Mouse (Mus musculus): ENCODE measurements around the gene Cdc20.

Cdc20 gene
- long read RNA-seq, experiment 1, partial matches to known transcripts: 0 of 4 reads
- long read RNA-seq, experiment 1, other reads (novel, unspliced or antisense): 0 of 4 reads
- long read RNA-seq, experiment 2, transcript Cdc20-201 (10 exons, 1,793 nt): major isoform, 7 of 7 reads
- long read RNA-seq, experiment 2, partial matches to known transcripts: 0 of 7 reads
- long read RNA-seq, experiment 2, other reads (novel, unspliced or antisense): 0 of 7 reads

DNA sequence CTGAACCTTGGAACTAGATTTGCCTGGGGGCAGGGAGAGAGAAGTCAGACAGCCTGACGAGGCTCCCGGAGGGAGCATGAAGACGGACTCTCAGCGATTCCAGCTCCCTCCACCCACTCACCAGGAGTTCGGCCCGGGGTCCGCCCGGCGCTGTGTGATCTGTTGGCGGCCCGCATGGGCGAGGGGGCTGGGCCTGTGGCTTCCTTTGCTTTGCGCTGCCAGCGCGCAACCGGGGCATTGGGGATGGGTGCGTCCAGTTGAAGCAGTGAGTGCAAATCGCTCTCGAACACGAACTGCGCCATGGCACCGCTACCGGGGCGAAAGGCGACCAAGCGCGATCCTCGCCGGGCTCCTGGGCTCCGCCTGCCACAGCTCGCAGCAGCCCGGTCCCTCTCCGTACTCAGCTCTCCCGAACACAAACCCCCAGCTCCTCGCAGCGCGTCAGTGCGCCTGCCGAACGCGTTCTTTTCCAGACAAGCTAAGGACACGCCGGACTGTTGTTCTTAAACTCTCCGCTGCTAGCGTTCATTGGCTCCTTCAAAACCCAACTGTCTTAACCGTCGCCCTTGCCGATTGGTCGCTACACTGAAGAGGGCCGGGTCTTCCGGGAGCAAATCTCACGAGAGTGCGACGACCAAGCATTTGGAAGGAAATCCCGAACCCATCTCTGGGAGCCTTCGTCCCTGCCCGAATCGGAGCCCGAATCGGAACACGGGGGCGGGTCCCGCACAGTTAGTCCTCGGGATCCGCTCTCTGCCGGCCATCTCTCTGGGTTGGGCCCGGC is at the start of gene Cdc20:
Gene Cdc20 (minus strand): TSS at position 533 of the 784 bp plus-strand sequence.
- intact Hi-C loops (cut with DNase I): no loop called here

DNA sequence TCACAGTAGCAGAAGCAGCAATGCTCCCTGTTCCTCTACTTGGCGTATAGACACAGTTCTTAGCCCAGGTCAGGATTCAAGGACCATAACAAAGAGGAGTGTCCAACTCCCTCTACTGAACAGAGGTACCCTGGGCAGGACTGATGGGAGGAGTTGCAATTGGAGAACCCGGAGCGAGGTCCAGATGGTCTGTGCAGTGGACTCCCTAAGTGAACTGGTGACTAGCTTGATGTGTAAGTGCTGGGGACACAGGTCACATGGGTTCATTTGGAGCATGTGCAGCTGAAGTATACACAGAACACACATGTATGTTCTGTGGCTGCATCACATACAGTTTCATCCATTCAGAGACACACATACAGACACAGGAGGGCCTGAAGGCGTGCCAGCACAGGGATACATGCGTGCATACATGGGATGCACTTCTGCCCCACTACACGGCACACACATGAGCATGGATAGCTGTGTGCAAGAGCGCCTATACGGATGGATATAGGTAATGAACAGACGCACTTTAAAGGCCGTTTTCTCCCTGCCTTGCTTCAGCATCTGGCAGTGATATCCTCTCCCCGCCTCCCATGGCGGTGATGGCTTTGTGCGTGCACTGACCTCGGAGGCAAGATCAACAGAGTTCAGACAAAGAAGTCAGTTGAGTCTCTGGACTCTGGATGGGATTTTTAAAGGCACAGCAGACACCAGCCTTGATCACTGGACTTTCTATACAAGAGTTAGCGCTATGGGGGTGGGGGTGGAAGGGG is 39.8 kb upstream of the Cdc20 start:
- intact Hi-C loops (cut with DNase I): no loop called here

DNA sequence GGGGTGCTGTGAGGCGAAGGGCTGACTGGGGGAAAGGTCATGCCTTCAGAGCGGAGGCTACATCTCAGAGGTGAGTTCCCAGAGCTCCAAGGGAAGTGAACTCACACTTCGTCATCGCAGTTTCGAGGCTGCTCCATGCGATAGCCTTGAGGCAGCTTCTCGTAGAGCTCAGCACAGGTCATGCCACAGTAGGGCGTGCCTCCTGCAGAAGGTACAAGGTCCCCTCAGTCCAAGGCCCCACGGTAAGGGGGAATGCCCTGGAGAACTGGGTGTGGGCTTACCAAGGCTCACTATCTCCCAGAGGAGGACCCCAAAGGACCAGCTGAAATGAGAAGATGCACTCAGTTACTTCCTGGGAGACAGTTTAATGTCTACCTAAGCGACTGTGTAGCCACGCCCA is 35.5 kb upstream of the Cdc20 start:
- intact Hi-C loops (cut with DNase I): no loop called here

DNA sequence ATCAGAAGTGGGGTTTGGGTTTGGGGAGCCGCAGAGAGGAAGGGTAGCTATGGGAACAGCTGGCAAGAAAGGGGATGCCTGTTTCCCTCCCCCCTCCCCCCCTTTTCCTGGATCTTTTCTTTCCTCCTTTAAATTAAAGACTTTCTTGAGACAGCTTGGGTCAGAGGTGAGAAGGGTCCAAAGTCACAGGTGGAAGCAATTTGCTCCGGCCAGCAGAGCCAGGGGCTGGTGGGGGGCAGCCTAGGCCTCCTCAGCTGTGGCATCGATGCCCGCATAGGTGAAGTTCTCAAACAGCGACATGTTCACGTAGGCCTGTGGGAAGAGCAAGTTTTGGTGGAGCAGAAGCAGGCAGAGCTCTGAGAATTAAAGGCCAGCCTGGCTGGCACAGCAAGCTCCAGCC is 34.1 kb upstream of the Cdc20 start:
- intact Hi-C loops (cut with DNase I): no loop called here

DNA sequence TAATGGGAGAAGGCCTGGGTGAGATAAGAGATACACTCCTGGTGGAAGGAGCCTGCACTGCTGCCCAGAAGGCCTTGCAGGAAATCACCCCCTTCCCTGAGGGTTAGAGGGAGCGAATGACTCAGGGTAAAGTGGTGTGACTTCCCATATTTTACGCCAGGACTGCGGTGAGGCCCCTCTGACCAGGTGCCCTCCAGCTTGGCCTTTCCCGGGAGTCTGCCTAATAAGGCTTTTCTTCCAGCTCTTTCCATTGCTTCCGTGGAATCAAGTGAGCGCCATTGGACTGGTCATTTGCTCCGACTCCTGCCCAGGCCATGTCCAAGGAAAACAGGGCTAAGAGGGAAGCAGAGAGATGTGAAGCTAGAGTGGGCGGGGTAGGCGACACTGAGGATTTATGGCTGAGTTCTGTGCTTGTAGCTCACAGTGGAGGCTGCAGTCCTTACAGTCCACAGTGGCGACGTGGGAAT is 28.6 kb upstream of the Cdc20 start:
- intact Hi-C loops (cut with DNase I): no loop called here

DNA sequence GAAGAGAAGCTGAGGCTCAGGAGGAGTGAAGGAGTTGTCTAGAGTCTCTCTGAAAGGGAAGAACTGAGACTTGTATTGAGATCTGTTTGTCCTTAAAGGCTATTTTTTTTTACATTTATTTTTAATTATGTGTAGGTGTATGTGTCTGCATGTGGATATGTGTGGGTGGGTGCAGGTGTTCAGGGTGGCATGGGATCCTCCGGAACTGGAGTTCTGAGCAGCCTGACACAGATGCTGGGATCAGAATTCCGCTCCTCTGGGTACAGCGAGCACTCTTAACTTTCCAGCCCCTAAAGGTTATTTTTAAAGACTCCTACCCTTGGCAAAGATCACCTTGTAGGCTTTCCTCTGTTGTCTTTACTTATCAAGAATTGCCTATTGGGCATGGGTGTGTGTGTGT is 27.8 kb upstream of the Cdc20 start:
- intact Hi-C loops (cut with DNase I): no loop called here

DNA sequence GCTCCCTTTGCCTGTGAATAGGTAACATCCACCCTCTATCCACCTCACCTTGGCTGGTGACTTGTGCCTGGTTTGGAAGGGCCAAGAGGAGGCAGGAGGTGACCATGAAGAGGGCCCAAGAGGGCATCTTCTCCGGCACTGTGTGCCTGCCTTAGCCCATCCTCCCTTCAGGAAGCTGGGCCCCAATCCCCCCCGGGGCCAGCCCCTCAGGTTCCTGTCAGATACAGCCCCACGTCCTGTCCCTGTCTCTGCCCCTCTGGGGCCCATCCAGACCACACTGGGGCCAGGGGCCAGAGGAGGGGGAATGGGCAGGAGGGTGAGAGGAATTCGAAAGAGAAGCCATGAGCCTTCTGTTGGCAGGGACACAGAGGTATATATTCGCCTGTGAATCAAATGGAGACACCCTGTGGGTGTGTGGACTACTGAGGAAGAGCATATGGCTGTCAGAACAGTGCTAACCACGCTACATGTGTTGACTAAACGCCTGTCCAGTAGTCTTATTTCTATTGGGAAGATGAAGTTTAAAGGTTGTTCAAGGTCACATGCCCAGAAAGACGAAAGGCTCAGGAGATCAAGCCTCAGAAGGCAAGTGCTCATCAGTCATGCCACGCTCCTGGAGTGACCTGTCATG is 20.3 kb upstream of the Cdc20 start, which contains the start of gene Mpl:
Gene Mpl (minus strand): TSS at position 169 of the 631 bp plus-strand sequence.
- intact Hi-C loops (cut with DNase I): no loop called here

DNA sequence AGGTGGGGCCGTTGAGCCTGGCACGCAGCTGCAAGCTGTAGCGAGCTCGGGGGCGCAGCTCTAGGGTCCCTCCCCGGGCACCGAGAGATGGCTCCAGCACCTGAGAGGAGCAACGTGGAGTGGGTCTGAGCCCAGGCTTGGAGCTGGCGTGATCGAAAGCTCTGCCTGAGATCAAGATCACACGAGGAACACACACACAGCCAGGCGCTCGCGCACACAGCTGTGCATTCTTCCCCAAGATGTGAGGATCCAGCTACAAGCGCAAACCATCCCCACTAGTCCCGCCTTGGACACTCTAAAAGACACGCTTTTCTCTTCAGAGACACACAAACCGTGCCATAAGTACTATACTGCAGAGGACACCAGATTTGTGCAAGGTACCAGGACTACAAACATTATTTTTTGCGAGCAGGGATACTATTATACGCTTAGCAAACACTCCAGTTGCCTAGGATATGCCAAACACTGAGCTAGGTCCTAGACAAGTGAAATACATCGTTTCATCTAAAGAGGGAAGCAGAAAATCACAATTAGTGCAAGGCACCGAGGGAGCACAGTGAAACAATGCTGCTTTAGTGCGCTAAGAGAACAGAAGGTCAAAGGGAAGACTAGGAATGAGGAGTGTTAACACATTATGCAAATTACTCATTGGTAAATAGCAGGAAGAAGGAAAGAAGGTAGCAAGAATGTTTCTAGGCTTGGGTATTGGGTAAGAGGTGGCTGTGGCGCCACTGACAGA is 9.4 kb upstream of the Cdc20 start:
- intact Hi-C loops (cut with DNase I): loop anchor here (5.0 kb wide), 1 partner anchor 121 kb away; no protein-coding TSS in a partner anchor

DNA sequence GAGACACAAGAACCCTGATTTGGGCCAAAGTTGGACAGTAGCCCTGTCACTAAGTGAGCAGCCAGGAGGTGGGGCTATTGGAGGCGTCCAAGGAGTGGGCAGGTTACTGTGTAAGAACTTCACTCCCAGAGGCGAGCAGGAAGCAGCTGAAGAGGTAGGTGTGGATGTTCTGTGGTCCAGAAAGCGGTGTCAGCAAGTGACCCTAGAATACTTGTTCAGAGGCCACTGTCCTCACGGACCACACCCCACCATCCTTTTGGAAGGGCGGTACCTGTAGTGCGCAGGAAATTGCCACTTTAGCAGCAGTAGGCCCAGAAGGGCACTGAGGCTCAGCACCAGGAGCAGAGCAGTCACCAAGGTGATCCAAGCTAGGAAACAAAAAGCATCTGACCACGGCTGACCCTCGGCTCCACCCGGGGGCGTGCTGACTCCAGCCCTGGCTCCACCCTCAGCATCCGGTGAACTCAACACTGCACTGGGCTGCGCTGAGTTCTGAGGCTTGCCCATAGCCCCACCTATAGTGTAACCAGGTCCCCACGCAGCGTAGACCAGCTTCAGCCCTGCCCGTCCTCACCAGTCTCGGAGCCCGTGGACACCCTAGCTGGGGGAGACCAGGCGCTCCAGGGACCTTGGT is 8.7 kb upstream of the Cdc20 start:
- intact Hi-C loops (cut with DNase I): loop anchor here (5.0 kb wide), 1 partner anchor 121 kb away; no protein-coding TSS in a partner anchor

DNA sequence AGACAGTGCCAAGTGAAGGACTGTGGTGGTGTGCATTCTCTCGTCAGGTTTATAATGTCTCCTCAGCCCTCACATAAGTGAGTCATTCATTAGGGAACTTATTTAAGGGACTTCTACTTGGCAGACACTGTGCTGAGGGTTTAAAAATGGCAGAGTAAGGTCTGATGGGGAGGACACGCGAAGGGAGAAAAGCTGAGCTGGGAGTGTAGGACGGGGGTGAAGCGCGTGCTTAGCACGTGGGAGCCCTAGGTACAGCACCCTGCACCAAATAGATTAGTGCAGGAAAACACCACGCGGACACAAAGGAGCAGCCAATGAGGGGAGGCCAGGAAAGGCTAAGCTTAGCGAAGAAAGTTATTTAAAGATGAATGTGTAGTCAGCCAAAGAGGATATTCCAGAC is 7.9 kb upstream of the Cdc20 start:
- intact Hi-C loops (cut with DNase I): loop anchor here (5.0 kb wide), 1 partner anchor 122 kb away; no protein-coding TSS in a partner anchor

DNA sequence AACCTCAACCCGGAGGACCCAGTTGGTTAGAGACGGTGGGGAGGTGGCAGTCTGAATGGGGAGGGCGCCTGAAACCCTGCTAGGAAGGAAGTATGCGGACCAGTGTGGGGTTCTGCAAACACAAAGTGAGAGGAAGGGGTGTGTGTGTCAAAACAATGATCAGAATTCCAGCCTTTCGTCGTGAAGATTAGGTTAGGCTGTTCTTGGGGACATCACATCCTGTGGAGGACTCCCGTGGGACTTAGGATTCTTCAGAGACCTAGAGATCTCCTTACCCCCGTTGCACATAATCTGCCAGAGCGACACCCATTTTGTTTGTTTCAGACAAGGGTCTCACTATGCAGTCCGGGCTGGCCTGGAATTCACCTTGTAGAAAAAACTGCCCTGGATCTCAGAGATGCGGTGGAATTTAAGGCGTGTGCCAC is 689 bp upstream of the Cdc20 start:
- intact Hi-C loops (cut with DNase I): no loop called here

DNA sequence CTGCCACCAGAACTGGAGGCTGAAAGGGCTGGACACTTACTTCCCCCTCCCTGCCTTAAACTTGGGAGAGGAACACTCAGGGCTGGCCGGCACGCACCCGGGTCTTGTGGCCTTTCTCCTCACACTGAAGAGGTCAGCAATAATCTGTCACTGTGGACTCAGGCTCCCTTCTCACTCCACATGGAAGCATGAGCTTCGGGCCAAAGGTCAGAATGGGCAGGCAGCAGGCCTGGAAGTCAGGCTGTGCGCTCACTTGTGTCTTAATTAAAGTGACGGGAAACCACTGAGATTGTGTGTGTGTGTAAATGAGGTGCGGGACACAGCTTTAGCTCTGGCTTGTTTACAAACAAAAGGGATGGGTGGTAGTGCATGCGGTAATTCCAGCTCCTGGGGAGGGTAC is 4.8 kb downstream of the Cdc20 start:
- intact Hi-C loops (cut with DNase I): no loop called here

DNA sequence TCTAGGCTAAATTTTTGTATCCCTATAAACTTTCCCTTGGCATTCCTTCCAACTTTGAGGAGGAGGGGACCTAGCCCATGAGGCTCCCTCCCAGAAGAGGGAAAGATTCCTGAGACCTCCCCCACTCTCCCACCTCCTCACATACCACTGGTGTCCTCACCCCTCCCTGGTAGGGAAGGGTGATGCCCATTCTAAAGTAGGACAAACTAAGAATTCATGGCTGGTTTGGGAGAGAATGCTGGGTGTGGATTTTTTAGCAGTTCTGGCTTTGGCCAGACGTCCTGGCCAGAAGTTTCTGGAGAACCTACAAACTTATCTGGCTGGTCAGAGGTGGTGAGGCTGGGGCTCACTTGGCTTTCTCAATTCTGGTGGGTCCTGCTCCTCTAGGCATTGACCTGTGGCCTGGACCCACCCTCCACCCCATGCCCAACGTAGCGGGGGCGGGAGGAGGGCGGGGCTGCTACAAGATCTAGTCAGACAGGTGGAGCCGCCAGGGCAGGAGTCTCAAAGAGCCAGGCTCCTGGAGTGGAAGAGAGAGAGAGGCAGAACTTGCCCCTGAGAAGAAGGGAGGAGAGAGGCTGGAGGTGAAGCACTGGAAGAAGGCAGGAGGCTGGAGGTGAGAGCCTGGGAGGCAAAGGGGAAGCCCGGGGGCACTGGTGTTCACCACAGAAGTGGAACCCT is 7.8 kb downstream of the Cdc20 start:
- intact Hi-C loops (cut with DNase I): no loop called here

DNA sequence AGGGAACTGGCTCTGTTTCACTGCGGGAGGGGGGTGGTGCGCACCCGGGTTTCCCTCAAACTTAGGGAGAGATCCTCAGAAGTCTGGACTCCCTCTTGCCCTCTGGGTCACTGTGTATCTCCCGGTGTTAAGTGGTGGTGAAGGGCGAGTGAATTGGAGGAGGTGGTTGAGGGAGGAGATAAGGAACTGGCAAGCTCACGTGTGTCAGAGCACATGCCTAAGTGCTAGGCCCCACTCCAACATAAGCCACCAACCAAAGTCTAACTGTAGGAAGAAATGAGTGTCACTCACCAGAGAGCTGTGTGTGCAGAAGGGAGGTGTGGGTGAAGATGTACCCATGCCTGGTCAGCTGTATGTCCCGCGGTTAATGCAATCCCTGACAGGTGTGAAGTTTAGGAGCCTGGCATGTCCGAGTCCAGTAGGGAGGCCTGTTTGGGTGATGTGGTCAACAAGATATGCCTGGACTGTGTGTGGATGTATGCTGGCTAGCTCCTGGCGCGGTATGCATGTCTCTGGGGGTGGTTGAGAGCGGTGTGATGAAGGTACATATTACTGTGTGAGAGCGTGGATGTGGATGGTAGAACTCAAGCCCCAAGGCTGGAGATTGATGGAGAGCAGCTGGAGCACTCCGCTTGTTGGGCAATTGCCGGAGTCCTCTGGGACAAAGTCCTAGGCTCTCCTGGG is 8.5 kb downstream of the Cdc20 start:
- intact Hi-C loops (cut with DNase I): no loop called here

DNA sequence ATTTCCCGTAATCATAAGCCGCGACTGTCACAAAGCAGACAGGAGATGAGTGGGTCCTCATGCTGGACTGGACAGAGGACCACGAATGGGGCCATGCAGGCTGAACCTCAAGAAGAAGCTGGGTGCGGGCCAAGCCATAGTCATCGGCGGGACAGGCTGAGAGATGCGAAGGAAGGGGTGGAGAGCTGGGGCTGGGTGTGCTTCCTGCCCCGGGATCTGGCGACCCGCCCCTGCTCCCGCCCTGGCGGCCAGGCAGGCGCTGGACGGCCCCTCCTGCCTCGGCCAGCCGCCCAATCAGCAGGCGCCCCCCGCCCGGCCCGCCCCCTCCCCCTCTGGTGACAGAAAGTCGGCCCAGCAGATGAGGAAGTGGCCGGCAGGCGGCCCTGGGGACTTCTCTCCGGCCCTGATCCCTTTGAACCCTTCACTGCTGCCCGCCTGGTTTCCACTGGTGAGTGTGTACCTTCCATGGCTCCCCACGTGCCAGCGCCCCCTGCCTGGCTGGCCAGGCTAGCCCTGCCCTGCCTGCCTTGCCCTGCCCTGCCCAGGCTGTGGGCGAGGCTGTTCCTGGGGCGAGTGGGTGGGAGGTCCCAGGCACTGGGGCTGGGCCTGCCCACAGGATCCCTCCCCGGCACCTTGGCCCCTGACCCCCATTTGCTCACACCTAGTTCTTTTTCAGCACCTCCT is 9.2 kb downstream of the Cdc20 start, which contains the start of gene Elovl1:
Gene Elovl1 (plus strand): TSS at position 326 of the 684 bp plus-strand sequence.
- intact Hi-C loops (cut with DNase I): loop anchor here (2.0 kb wide), 1 partner anchor 17 kb away; no protein-coding TSS in a partner anchor

DNA sequence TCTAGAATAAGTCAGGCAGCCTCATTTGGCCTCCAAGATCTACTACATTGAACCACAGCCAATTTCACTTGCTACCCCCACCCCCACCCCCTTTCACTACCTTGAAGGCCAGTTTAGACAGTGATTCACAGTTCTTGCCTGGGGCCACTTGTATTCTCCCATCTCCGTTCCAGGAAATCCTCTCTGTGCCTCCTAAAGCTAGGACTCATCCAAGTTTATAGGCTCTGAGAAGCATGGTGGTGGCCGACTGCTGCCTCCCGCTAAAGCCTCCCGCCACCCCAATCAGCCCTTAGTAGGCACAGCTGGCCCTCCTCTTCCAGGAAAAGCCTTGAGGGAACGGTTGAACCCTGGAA is 9.8 kb downstream of the Cdc20 start:
- intact Hi-C loops (cut with DNase I): loop anchor here (2.0 kb wide), 1 partner anchor 17 kb away; no protein-coding TSS in a partner anchor

DNA sequence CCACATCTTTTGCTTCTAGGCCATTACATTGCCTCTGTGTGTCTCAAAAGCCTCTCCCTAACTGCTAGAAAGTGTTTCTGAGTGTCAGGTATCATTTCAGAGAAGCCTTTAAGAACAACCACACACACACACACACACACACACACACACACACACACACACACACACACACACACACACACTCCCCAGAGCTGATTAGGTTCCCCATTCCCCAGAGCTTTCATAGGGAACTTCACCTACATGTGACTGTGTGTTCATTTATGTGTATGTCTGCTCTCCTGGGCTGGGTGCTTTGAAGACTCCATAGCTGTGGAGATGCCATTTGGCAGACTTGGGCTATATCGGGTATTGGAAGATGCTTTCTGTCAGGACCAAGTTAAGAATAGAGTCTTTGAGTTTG is 11.8 kb downstream of the Cdc20 start:
- intact Hi-C loops (cut with DNase I): no loop called here

DNA sequence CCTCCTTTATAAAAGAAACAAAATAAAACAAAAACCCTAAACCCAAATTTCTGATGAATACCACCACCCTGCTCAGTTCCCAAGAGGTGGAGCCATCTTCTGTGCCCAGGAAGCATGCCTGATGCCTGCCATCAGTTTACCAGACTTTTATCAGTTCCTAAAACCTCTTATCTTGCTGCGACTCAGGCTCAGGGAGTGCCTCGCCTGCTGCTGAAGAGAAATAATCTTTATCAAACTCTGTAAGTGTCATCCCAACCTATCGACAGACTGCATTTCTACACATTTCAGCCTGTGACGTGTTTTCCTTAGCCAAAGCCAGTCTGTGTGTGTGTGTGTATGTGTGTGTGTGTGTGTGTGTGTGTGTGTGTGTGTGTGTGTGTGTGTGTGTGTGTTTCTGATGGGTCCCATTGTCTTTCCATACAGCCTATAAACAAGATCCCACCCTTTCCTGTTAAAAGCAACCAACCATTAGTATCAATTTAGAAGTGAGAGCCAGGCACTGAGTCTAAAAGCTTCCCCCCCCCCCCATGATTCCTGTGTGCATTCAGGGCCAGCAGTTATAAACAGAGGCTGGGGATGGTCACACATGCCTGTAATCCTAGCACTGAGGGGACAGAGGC is 12.5 kb downstream of the Cdc20 start:
- intact Hi-C loops (cut with DNase I): no loop called here
